Mouse (Mus musculus): Measurements from ENCODE around the gene Dab1. TPM values are rescaled to one million over a fixed set of nuclear protein-coding genes. Genes with fewer than 3 reads are reported as not detected.

Dab1 gene
- polyA plus RNA-seq, 1 experiment, result not detected

DNA sequence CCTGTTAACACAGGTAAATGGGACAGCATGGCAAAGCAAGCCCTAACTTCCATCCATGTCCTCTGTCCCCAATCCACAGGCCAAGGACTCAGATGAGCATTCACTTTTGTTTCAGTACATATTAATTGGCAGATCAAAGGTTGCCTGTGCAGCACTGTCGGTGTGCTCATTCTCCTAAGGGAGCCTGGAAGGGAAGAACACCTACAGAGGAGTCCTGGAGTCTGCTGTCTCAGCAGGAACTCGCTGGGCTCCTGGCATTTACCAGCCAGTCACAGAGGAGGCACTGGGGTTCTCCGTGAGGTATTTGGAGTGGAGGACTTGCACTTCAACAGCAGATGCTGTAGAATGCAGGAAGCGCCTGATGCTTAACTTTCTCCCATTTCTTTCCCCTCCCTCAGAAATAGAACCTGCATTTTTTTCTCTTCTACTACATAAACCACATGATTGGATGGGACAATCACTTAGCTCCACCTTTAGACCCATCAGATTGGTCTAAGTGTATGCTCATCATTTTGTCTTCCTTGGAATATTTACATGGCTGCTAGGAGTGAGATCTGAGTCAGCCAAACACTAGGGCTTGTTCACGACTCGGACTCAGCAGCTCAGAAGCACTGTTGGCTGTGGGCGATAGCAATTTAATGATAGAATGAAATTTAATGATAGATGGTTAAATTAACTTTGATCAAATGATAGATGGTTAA, 837.2 kb downstream of the Dab1 start:
- no peak overlapping the region for H3K27ac ChIP-seq (ENCODE audit: insufficient read depth, low read depth, low read length)
- peaks cover 10% of the 10 kb centered on the region for H3K4me1 ChIP-seq (ENCODE audit: control insufficient read depth, insufficient read depth, low read length)
- TF ChIP-seq CTCF (IDR thresholded peaks at IDR 0.05; ENCODE audit: insufficient read depth, low read depth, low read length) (no peak), POLR2A (IDR thresholded peaks at IDR 0.05; ENCODE audit: insufficient read depth, low read depth, low read length) (no peak)
- 80% methylated on average over 7 of the region's 7 CpGs for WGBS
- H3K4me3 ChIP-seq (ENCODE audit: insufficient read depth, low read depth, low read length), result no peak overlapping the region

DNA sequence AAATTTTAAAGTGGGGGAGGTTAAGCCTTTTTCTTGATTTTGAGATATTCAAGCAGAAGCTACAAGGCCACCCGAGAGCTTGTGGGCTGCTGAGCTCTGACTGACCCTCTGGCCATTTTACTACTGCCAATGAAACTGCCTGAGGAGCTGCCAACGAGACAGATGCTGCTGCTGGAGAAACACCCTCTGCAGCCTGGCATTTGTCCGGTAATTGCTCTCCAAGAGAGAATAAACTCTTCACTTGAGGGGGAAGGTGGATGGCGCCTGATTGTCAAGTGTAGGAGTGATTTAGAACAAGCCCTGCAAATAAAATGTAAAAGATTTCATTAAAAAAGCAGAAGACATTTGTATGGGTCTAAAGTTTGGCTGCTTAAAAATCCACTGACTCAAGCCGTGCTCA, 839.6 kb downstream of the Dab1 start:
- TF ChIP-seq CTCF (IDR thresholded peaks at IDR 0.05; ENCODE audit: insufficient read depth, low read depth, low read length) (no peak), POLR2A (IDR thresholded peaks at IDR 0.05; ENCODE audit: insufficient read depth, low read depth, low read length) (no peak)
- H3K4me3 ChIP-seq (ENCODE audit: insufficient read depth, low read depth, low read length), result no peak overlapping the region
- H3K27ac ChIP-seq (ENCODE audit: insufficient read depth, low read depth, low read length), result no peak overlapping the region
- WGBS, result 52% methylated on average over 5 of the region's 5 CpGs
- peaks cover 14% of the 10 kb centered on the region for H3K4me1 ChIP-seq (ENCODE audit: control insufficient read depth, insufficient read depth, low read length)

DNA sequence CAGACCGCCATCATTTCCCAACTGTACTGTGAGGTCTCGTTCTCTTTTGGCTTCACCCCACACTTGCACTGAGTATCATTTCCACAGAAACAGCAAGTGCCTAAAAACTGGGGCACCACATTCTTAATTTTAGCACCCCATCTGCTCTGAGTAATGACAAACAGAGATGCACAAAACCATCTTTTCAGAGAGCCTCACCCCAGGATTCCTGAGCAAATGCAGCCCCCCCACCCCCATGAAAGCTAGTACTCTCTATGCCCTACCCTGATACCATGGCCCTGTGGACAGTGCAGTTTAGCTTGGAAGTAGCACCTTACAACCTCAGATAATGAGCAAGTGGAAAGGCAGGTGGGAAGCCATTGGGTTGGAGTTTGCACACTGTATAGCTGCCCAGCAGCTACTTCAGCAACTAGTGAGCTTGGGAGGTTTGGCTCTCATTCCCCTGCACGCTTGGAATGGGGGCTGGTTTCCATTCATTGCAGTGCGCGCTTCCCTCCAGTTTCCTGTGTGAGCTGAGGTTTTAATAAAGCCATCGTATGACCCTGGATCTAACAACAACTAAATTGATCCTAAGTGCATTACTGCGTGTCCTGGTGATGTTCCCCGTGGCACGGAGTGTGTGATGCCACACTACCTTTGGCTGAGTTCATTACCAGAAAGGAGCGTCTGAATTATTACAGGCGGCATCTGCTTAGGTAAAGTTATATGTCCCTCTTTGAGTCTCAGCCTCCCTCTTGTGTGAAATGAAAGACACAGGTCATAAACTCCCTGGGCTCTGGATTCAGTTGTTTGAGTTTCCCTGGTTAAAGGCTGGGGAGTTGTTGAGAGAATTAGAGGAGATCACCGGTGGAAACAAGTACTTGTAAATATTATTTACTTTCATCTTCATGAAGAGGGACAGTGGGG, 842.2 kb downstream of the Dab1 start:
- Histone ChIP-seq H3K4me3 (ENCODE audit: insufficient read depth, low read depth, low read length) (no peak overlapping the region), H3K4me1 (ENCODE audit: control insufficient read depth, insufficient read depth, low read length) (peaks cover 17% of the 10 kb centered on the region), H3K27ac (ENCODE audit: insufficient read depth, low read depth, low read length) (no peak overlapping the region)
- WGBS, result 87% methylated on average over 12 of the region's 12 CpGs
- TF ChIP-seq POLR2A (IDR thresholded peaks at IDR 0.05; ENCODE audit: insufficient read depth, low read depth, low read length), result no peak
- no peak for TF ChIP-seq CTCF (IDR thresholded peaks at IDR 0.05; ENCODE audit: insufficient read depth, low read depth, low read length)

DNA sequence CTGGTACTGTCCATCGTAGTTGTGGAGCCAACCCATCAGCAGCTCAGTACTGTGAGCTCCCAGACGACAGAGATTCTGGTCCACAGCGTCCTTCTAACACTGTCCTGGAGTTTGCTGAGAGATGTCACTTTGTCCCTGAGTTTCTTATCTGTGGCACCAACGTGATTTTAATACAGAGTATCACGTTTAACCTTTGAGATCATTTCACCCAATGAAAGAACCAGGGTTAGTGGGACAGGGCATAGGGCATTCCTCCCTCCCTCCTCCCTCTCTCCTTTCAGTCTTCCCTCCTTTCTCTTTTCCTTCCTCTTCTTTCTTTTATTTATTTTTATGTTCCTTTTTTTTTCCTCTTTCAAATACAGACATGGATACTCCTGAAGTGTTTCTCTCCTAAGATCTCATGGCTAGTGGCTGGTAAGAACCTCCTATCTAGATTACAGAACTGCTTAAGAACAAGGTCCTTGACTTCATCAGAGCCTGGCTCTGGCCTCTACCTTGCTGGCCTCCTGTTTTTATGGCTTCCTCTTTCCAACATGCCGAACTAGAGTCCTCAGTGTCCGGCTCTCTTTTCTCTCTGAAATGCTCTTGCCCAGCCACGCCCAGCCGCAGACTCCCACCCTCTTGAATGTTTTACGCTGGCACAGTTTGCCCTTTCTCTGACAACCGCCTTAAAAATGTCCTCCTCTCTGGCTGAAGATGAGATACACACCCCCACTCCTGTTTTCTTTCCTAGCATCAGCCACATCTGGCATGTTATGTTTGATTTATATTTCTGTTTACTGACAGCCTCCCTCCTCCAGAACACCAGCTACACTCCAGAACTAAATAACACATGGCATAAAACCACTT, 844.0 kb downstream of the Dab1 start:
- peaks cover 18% of the 10 kb centered on the region for H3K4me1 ChIP-seq (ENCODE audit: control insufficient read depth, insufficient read depth, low read length)
- no peak overlapping the region for H3K27ac ChIP-seq (ENCODE audit: insufficient read depth, low read depth, low read length)
- no peak overlapping the region for H3K4me3 ChIP-seq (ENCODE audit: insufficient read depth, low read depth, low read length)
- TF ChIP-seq CTCF (IDR thresholded peaks at IDR 0.05; ENCODE audit: insufficient read depth, low read depth, low read length), result no peak
- TF ChIP-seq POLR2A (IDR thresholded peaks at IDR 0.05; ENCODE audit: insufficient read depth, low read depth, low read length), result no peak
- WGBS, result 78% methylated on average over 11 of the region's 11 CpGs

DNA sequence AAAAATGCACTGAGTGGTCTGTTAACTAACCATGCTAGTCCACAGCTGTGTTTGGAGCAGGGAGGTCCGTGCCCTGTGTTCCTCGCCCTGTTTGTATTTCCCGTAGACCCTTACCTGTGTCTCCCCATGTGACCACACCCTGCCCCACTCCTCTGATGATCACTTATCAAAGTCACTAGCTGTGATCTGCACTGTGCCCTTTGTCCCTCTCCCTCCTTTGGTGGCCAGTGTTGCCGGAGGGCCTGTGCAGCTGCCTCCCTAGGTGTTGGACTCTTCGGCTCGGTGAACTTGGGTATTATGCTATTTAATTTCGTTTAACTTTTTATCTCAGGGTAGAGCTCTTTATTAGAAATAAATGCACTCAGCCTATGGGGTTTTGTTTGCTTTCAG, 844.6 kb downstream of the Dab1 start:
- 78% methylated on average over 7 of the region's 7 CpGs for WGBS
- no peak overlapping the region for H3K27ac ChIP-seq (ENCODE audit: insufficient read depth, low read depth, low read length)
- no peak for TF ChIP-seq POLR2A (IDR thresholded peaks at IDR 0.05; ENCODE audit: insufficient read depth, low read depth, low read length)
- TF ChIP-seq CTCF (IDR thresholded peaks at IDR 0.05; ENCODE audit: insufficient read depth, low read depth, low read length), result no peak
- peaks cover 16% of the 10 kb centered on the region for H3K4me1 ChIP-seq (ENCODE audit: control insufficient read depth, insufficient read depth, low read length)
- H3K4me3 ChIP-seq (ENCODE audit: insufficient read depth, low read depth, low read length), result no peak overlapping the region

- H3K4me3 ChIP-seq (ENCODE audit: insufficient read depth, low read depth, low read length), result no peak overlapping the region
- WGBS, result 96% methylated on average over 1 of the region's 1 CpGs
- peaks cover 16% of the 10 kb centered on the region for H3K4me1 ChIP-seq (ENCODE audit: control insufficient read depth, insufficient read depth, low read length)
- TF ChIP-seq POLR2A (IDR thresholded peaks at IDR 0.05; ENCODE audit: insufficient read depth, low read depth, low read length), result no peak
- no peak for TF ChIP-seq CTCF (IDR thresholded peaks at IDR 0.05; ENCODE audit: insufficient read depth, low read depth, low read length)
- H3K27ac ChIP-seq (ENCODE audit: insufficient read depth, low read depth, low read length), result no peak overlapping the region
Measured at GRCm38 (mm10) chr4:104465594-104465993, 846.4 kb downstream of the Dab1 start.

DNA sequence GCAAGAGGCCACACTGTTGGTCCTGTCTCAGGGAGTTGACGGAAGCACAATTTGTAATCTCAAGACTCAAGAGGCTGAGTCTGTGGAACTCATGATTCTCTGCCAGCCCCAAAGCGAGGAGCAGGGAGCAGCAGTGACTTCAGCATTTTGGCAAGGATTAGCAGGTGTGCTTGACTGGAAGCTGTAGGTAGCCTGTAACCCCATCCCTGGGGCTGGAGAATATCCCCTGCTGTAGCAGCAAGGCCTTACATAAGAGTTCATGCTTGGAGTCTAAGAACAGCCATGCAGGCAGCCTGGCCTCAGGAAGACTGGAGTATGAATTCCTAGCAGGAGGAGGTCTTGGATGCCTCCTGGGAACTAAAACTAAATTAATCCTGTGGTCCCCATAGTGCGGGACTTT, 849.5 kb downstream of the Dab1 start:
- no peak overlapping the region for H3K27ac ChIP-seq (ENCODE audit: insufficient read depth, low read depth, low read length)
- 83% methylated on average over 3 of the region's 3 CpGs for WGBS
- no peak for TF ChIP-seq CTCF (IDR thresholded peaks at IDR 0.05; ENCODE audit: insufficient read depth, low read depth, low read length)
- no peak for TF ChIP-seq POLR2A (IDR thresholded peaks at IDR 0.05; ENCODE audit: insufficient read depth, low read depth, low read length)
- peaks cover 10% of the 10 kb centered on the region for H3K4me1 ChIP-seq (ENCODE audit: control insufficient read depth, insufficient read depth, low read length)
- no peak overlapping the region for H3K4me3 ChIP-seq (ENCODE audit: insufficient read depth, low read depth, low read length)

GRCm38 (mm10) chr4:104472915-104473314, 853.8 kb downstream of the Dab1 start:
- no peak overlapping the region for H3K4me3 ChIP-seq (ENCODE audit: insufficient read depth, low read depth, low read length)
- no peak for TF ChIP-seq CTCF (IDR thresholded peaks at IDR 0.05; ENCODE audit: insufficient read depth, low read depth, low read length)
- no peak for TF ChIP-seq POLR2A (IDR thresholded peaks at IDR 0.05; ENCODE audit: insufficient read depth, low read depth, low read length)
- WGBS, result 71% methylated on average over 4 of the region's 4 CpGs
- peaks cover 3% of the 10 kb centered on the region; the same call in 1 of the 2 replicates for H3K4me1 ChIP-seq (ENCODE audit: control insufficient read depth, insufficient read depth, low read length)
- H3K27ac ChIP-seq (ENCODE audit: insufficient read depth, low read depth, low read length), result no peak overlapping the region

Data from olfactory bulb, adult 2 months (tissue).